Mouse (Mus musculus): Measurements from ENCODE around the gene Ptges3l. TPM values are rescaled to one million over a fixed set of nuclear protein-coding genes. Genes with fewer than 3 reads are reported as not detected.
A peak's percentile ranks its signal among the peaks of the same experiment; 100 is the strongest.
"Not testable (repeated sequence)": the region's sequence is repeated elsewhere in the genome, so short reads cannot be mapped to it uniquely, and the experiment has no call there.

Gene Ptges3l
- polyA plus RNA-seq, 1 experiment, result 58.8 TPM

- peaks cover 28% of the 10 kb centered on the region for H3K79me2 ChIP-seq (ENCODE audit: control insufficient read depth, insufficient read depth)
- peaks cover 34% of the 10 kb centered on the region for H3K36me3 ChIP-seq (ENCODE audit: control insufficient read depth, insufficient read depth)
- TF ChIP-seq MYOD1 (IDR thresholded peaks at IDR 0.05; ENCODE audit: control insufficient read depth in 1 of 3, insufficient read length in 2 of 3, low read depth in 2 of 3), result peak in 1 of 3 experiments; percentile 22
- TF ChIP-seq MYOG (IDR thresholded peaks at IDR 0.05; ENCODE audit: control insufficient read depth in 1 of 3, insufficient read depth in 1 of 3, insufficient read length in 2 of 3, low read depth in 2 of 3), result peak in 1 of 3 experiments; percentile 25
- no peak for TF ChIP-seq CEBPB (IDR thresholded peaks at IDR 0.05; ENCODE audit: insufficient read depth, poor library complexity, severe bottlenecking)
- TF ChIP-seq POLR2AphosphoS2 (IDR thresholded peaks at IDR 0.05; ENCODE audit: insufficient read length, low read depth), result peak; percentile 88
- TF ChIP-seq USF1 (IDR thresholded peaks at IDR 0.05; ENCODE audit: low read depth), result no peak
- peak; percentile 90 for TF ChIP-seq POLR2A (IDR thresholded peaks at IDR 0.05; ENCODE audit: insufficient read length, low read depth)
- no peak for TF ChIP-seq E2F4 (IDR thresholded peaks at IDR 0.05; ENCODE audit: insufficient read depth)
- TF ChIP-seq TCF12 (IDR thresholded peaks at IDR 0.05; ENCODE audit: insufficient read depth, poor library complexity, severe bottlenecking), result no peak
- TF ChIP-seq MAX (IDR thresholded peaks at IDR 0.05; ENCODE audit: low read depth), result no peak
- peak; percentile 73 for TF ChIP-seq SRF (IDR thresholded peaks at IDR 0.05; ENCODE audit: control insufficient read depth, insufficient read length, low read depth)
- peak within 1 kb of the TSS; percentile 99 for H3K4me2 ChIP-seq (ENCODE audit: low read depth)
- H3ac ChIP-seq (ENCODE audit: control insufficient read depth, insufficient read length), result peak within 1 kb of the TSS; percentile 7
- H3K4me3 ChIP-seq, result peak within 1 kb of the TSS; percentile 97
- H3K27me3 ChIP-seq (ENCODE audit: control insufficient read depth, insufficient read depth, insufficient read length), result no peaks in the 10 kb centered on the region
Measured at GRCm38 (mm10) chr11:101442127-101442693, 17.1 kb upstream of the Ptges3l start, which contains the start of gene Rpl27. Rpl27 (plus strand) TSS chr11:101442298.

- H3K79me2 ChIP-seq (ENCODE audit: control insufficient read depth, insufficient read depth), result peaks cover 28% of the 10 kb centered on the region
- not testable (repeated sequence) for H3K27me3 ChIP-seq (ENCODE audit: control insufficient read depth, insufficient read depth, insufficient read length)
- H3K36me3 ChIP-seq (ENCODE audit: control insufficient read depth, insufficient read depth), result peaks cover 34% of the 10 kb centered on the region
- H3ac ChIP-seq (ENCODE audit: control insufficient read depth, insufficient read length), result peak overlapping the region; percentile 7
- peak overlapping the region; percentile 97 for H3K4me3 ChIP-seq
- H3K4me2 ChIP-seq (ENCODE audit: low read depth), result peak overlapping the region; percentile 47
Measured at GRCm38 (mm10) chr11:101441450-101442126, 16.5 kb upstream of the Ptges3l start.

DNA sequence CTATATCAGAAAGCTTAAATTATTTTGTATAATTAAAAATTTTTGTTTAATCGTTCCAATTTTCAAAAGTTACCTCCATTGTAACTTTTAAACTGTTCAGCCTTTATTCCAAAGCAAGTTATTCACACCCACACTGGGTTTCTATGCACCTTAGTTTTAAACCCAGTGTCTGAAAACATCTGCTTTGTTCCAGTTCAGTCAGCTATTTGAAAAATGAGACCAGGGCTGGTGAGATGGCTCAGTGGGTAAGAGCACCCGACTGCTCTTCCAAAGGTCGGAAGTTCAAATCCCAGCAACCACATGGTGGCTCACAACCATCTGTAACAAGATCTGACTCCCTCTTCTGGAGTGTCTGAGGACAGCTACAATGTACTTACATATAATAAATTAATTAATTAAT, 12.9 kb upstream of the Ptges3l start:
- not testable (repeated sequence) for H3K36me3 ChIP-seq (ENCODE audit: control insufficient read depth, insufficient read depth); H3K4me2 ChIP-seq (ENCODE audit: low read depth); H3K4me3 ChIP-seq; H3K79me2 ChIP-seq (ENCODE audit: control insufficient read depth, insufficient read depth); H3K27me3 ChIP-seq (ENCODE audit: control insufficient read depth, insufficient read depth, insufficient read length); H3ac ChIP-seq (ENCODE audit: control insufficient read depth, insufficient read length)

DNA sequence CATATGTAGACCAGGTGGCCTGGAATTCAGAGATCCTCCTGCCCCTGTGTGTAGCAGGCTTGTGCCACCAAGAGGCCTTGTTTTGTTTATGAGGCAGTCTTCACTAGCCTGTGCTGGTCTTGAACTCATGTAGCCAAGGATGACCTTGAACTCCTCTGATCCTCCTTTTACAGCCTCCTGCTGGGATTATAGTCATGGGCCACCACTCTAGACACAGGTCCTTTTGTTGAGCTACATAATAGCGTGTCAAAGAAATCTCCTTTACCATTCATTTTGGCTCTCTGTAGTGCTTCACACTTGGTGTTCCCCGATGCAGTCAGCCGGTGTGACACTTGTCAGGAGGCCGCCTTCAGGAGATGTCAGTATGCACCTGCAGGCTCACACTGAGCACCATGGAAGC, 11.8 kb upstream of the Ptges3l start:
- Histone ChIP-seq H3K79me2 (ENCODE audit: control insufficient read depth, insufficient read depth) (no peaks in the 10 kb centered on the region), H3K4me2 (ENCODE audit: low read depth) (no peak overlapping the region), H3ac (ENCODE audit: control insufficient read depth, insufficient read length) (no peak overlapping the region), H3K4me3 (no peak overlapping the region), H3K27me3 (ENCODE audit: control insufficient read depth, insufficient read depth, insufficient read length) (no peaks in the 10 kb centered on the region), H3K36me3 (ENCODE audit: control insufficient read depth, insufficient read depth) (no peaks in the 10 kb centered on the region)
- TF ChIP-seq E2F4 (IDR thresholded peaks at IDR 0.05; ENCODE audit: insufficient read depth) (no peak), TCF12 (IDR thresholded peaks at IDR 0.05; ENCODE audit: insufficient read depth, poor library complexity, severe bottlenecking) (no peak), POLR2A (IDR thresholded peaks at IDR 0.05; ENCODE audit: insufficient read length, low read depth) (no peak), CEBPB (IDR thresholded peaks at IDR 0.05; ENCODE audit: insufficient read depth, poor library complexity, severe bottlenecking) (no peak), MYOD1 (IDR thresholded peaks at IDR 0.05; ENCODE audit: control insufficient read depth in 1 of 3, insufficient read length in 2 of 3, low read depth in 2 of 3) (no peak), SRF (IDR thresholded peaks at IDR 0.05; ENCODE audit: control insufficient read depth, insufficient read length, low read depth) (no peak), POLR2AphosphoS2 (IDR thresholded peaks at IDR 0.05; ENCODE audit: insufficient read length, low read depth) (no peak), TCF3 (IDR thresholded peaks at IDR 0.05; ENCODE audit: insufficient read length, low read depth) (no peak), REST (IDR thresholded peaks at IDR 0.05; ENCODE audit: insufficient read depth, insufficient read length) (no peak), MAX (IDR thresholded peaks at IDR 0.05; ENCODE audit: low read depth) (no peak)

DNA sequence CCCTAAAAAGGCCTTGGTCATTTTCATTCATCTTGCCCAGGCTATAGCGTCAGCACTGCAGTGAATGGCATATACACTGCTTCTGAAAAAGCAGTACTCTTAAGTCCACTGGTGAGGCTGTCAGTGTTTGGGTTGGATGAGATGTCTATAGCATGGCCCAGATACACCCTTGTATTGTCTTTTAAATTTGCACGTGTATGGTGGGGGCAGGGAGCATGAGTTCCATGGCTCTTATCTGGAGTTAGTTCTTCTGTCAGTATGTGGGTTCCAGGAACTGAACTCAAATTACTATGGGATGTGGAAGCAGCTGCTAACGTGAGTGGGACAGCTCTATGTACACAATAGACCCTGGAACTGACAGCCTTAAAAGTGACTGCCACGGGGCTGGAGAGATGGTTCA, 10.7 kb upstream of the Ptges3l start:
- Histone ChIP-seq H3K27me3 (ENCODE audit: control insufficient read depth, insufficient read depth, insufficient read length) (no peaks in the 10 kb centered on the region), H3K4me2 (ENCODE audit: low read depth) (no peak overlapping the region), H3K79me2 (ENCODE audit: control insufficient read depth, insufficient read depth) (no peaks in the 10 kb centered on the region), H3K36me3 (ENCODE audit: control insufficient read depth, insufficient read depth) (peaks cover 4% of the 10 kb centered on the region), H3ac (ENCODE audit: control insufficient read depth, insufficient read length) (no peak overlapping the region), H3K4me3 (no peak overlapping the region)
- TF ChIP-seq MAX (IDR thresholded peaks at IDR 0.05; ENCODE audit: low read depth) (no peak), SRF (IDR thresholded peaks at IDR 0.05; ENCODE audit: control insufficient read depth, insufficient read length, low read depth) (no peak), MYOG (IDR thresholded peaks at IDR 0.05; ENCODE audit: control insufficient read depth in 1 of 3, insufficient read depth in 1 of 3, insufficient read length in 2 of 3, low read depth in 2 of 3) (no peak), USF1 (IDR thresholded peaks at IDR 0.05; ENCODE audit: low read depth) (no peak), TCF12 (IDR thresholded peaks at IDR 0.05; ENCODE audit: insufficient read depth, poor library complexity, severe bottlenecking) (no peak), E2F4 (IDR thresholded peaks at IDR 0.05; ENCODE audit: insufficient read depth) (no peak), CEBPB (IDR thresholded peaks at IDR 0.05; ENCODE audit: insufficient read depth, poor library complexity, severe bottlenecking) (no peak), POLR2A (IDR thresholded peaks at IDR 0.05; ENCODE audit: insufficient read length, low read depth) (no peak), MYOD1 (IDR thresholded peaks at IDR 0.05; ENCODE audit: control insufficient read depth in 1 of 3, insufficient read length in 2 of 3, low read depth in 2 of 3) (no peak), REST (IDR thresholded peaks at IDR 0.05; ENCODE audit: insufficient read depth, insufficient read length) (no peak), TCF3 (IDR thresholded peaks at IDR 0.05; ENCODE audit: insufficient read length, low read depth) (no peak), POLR2AphosphoS2 (IDR thresholded peaks at IDR 0.05; ENCODE audit: insufficient read length, low read depth) (no peak)

Data from myocyte (in vitro differentiated cells).